8 mouse cellular contexts compared by ENCODE assay signal in genomic region chr2:154436076-154436457, GRCm38 (mm10). TPM values are rescaled to one million over a fixed set of nuclear protein-coding genes. Genes with fewer than 3 reads are reported as not detected.
DNase-seq lines count a peak whose midpoint lies in the region; ATAC-seq and TF ChIP-seq lines count a peak whose summit lies in the region.

No protein-coding gene starts in this region.

- H3K4me1 ChIP-seq in bone marrow, adult 2 months (ENCODE audit: control insufficient read depth, insufficient read depth, low read length): no peaks in the 10 kb centered on the region; the same call in none of the 2 replicates
- H3K4me1 ChIP-seq in embryonic facial prominence, embryonic 15.5 days: peaks cover 38% of the 10 kb centered on the region
- peaks cover 9% of the 10 kb centered on the region for H3K4me1 ChIP-seq in limb, embryonic 14.5 days (ENCODE audit: control insufficient read depth, insufficient read depth, low read length)
- H3K4me1 ChIP-seq in midbrain, postnatal 0 days (ENCODE audit: insufficient read depth, low read length): peaks cover 4% of the 10 kb centered on the region; the same call in 1 of the 2 replicates

- no peak overlapping the region for H3K9ac ChIP-seq in embryonic facial prominence, embryonic 15.5 days
- peak overlapping the region; percentile 89 for H3K9ac ChIP-seq in limb, embryonic 14.5 days (ENCODE audit: low read depth, low read length, severe bottlenecking)
- peak overlapping the region; percentile 93; the same call in 1 of the 2 replicates for H3K9ac ChIP-seq in midbrain, postnatal 0 days (replicated peaks; ENCODE audit: low read length, poor library complexity, severe bottlenecking)

- peak overlapping the region; percentile 56 for H3K4me3 ChIP-seq in bone marrow, adult 2 months (replicated peaks; ENCODE audit: control insufficient read depth, low read depth, low read length)
- peak overlapping the region; percentile 97 for H3K4me3 ChIP-seq in embryonic facial prominence, embryonic 15.5 days (replicated peaks)
- H3K4me3 ChIP-seq in limb, embryonic 14.5 days (replicated peaks; ENCODE audit: low read length): peak overlapping the region; percentile 65
- peak overlapping the region; percentile 89 for H3K4me3 ChIP-seq in midbrain, postnatal 0 days (ENCODE audit: low read depth, low read length)

- H3K27ac ChIP-seq in bone marrow, adult 2 months (ENCODE audit: control insufficient read depth, insufficient read depth, low read depth, low read length, poor library complexity): peak overlapping the region; percentile 54; the same call in 1 of the 2 replicates
- peak overlapping the region; percentile 95 for H3K27ac ChIP-seq in embryonic facial prominence, embryonic 15.5 days (replicated peaks)
- peak overlapping the region; percentile 93 for H3K27ac ChIP-seq in limb, embryonic 14.5 days (replicated peaks; ENCODE audit: low read depth, low read length)
- peak overlapping the region; percentile 87 for H3K27ac ChIP-seq in midbrain, postnatal 0 days (ENCODE audit: low read depth, low read length)

- H3K4me2 ChIP-seq in embryonic facial prominence, embryonic 15.5 days (replicated peaks): peak overlapping the region; percentile 47
- peak overlapping the region; percentile 58 for H3K4me2 ChIP-seq in limb, embryonic 14.5 days (replicated peaks; ENCODE audit: low read depth, low read length, severe bottlenecking)
- peak overlapping the region; percentile 61 for H3K4me2 ChIP-seq in midbrain, postnatal 0 days (ENCODE audit: low read depth, low read length, poor library complexity, severe bottlenecking)

- TF ChIP-seq CTCF in bone marrow, adult 2 months (IDR thresholded peaks at IDR 0.05; ENCODE audit: control insufficient read depth, insufficient read depth, low read length): no peak
- peak; percentile 40; the same call in 1 of the 2 replicates for TF ChIP-seq CTCF in midbrain, postnatal 0 days (IDR thresholded peaks at IDR 0.05)

- H3K36me3 ChIP-seq in embryonic facial prominence, embryonic 15.5 days: no peaks in the 10 kb centered on the region
- H3K36me3 ChIP-seq in limb, embryonic 14.5 days (ENCODE audit: control insufficient read depth, insufficient read depth, low read length): no peaks in the 10 kb centered on the region
- no peaks in the 10 kb centered on the region for H3K36me3 ChIP-seq in midbrain, postnatal 0 days (ENCODE audit: insufficient read depth, low read length)

- under 1% methylated on average over 41 of the region's 44 CpGs for WGBS in bone marrow, adult 2 months
- WGBS in embryonic facial prominence, embryonic 15.5 days: under 1% methylated on average over 44 of the region's 44 CpGs
- WGBS in limb, embryonic 14.5 days: under 1% methylated on average over 33 of the region's 44 CpGs
- WGBS in midbrain, postnatal 0 days: under 1% methylated on average over 27 of the region's 44 CpGs

- TF ChIP-seq POLR2A in bone marrow, adult 2 months (IDR thresholded peaks at IDR 0.05; ENCODE audit: borderline replicate concordance, control insufficient read depth, low read depth, low read length): peak; percentile 25; the same call in 1 of the 2 replicates
- 0 out of 2 replicates have a peak, but pooled peaks have one; percentile 18 for TF ChIP-seq POLR2A in limb, embryonic 14.5 days (IDR thresholded peaks at IDR 0.05; ENCODE audit: borderline replicate concordance, extremely low read depth, insufficient read depth, insufficient read length)

- H3K27me3 ChIP-seq in embryonic facial prominence, embryonic 15.5 days: no peaks in the 10 kb centered on the region
- no peaks in the 10 kb centered on the region for H3K27me3 ChIP-seq in limb, embryonic 14.5 days (ENCODE audit: control insufficient read depth, insufficient read depth, low read length)
- no peaks in the 10 kb centered on the region for H3K27me3 ChIP-seq in midbrain, postnatal 0 days (ENCODE audit: insufficient read depth, low read length)

- ATAC-seq in embryonic facial prominence, embryonic 15.5 days (ENCODE audit: insufficient number of reproducible peaks, low FRiP score, low TSS enrichment, low read depth): peak; percentile 99
- peak; percentile 100 for ATAC-seq in limb, embryonic 14.5 days (ENCODE audit: low FRiP score, low read depth)
- ATAC-seq in midbrain, postnatal 0 days (ENCODE audit: low FRiP score): peak; percentile 98

- H3K9me3 ChIP-seq in embryonic facial prominence, embryonic 15.5 days (replicated peaks): no peaks in the 10 kb centered on the region
- H3K9me3 ChIP-seq in limb, embryonic 14.5 days (ENCODE audit: control insufficient read depth, low read length): no peaks in the 10 kb centered on the region
- H3K9me3 ChIP-seq in midbrain, postnatal 0 days (ENCODE audit: low read length): no peaks in the 10 kb centered on the region

- DNase-seq in 416B (ENCODE audit: low read depth): peak; percentile 97
- peak; percentile 97 for DNase-seq in heart, adult 8-10 months (ENCODE audit: low spot score)
- DNase-seq in kidney, adult 9 months: peak; percentile 99
- peak; percentile 96 for DNase-seq in limb, embryonic 14.5 days (ENCODE audit: low spot score)
- DNase-seq in midbrain, postnatal 0 days (ENCODE audit: low spot score): peak; percentile 98
- DNase-seq in spleen, postnatal 14 days (ENCODE audit: low spot score in 2 of 2): peak; percentile 97 to 98

RNA-seq across cellular contexts. Expression of gene Cbfa2t2, which starts 0.2 kb away (rescaled TPM):
- polyA plus RNA-seq in bone marrow, adult 2 months (2011; ENCODE audit: insufficient read depth, insufficient read length, low replicate concordance, missing spikeins): 6.7 and 16.4 TPM in 2 replicates
- 40.9 and 43.6 TPM in 2 replicates for polyA plus RNA-seq in embryonic facial prominence, embryonic 15.5 days (2015; fragmentation: Nextera tagmentation; extraction: Ambion mirVana)
- 10 to 100 TPM; 11.6 to 22.2 (median 16.0) TPM for total RNA-seq in heart, adult 8-10 months (2022)
- polyA plus RNA-seq in limb, embryonic 14.5 days (2012; rRNA removed): 26.4 and 36.0 TPM in 2 replicates
- 35.7 and 40.0 TPM in 2 replicates for polyA plus RNA-seq in limb, embryonic 14.5 days (2014; fragmentation: Nextera tagmentation; extraction: Ambion mirVana)
- 53.2 and 57.8 TPM in 2 replicates for total RNA-seq in midbrain, postnatal 0 days (2014; rRNA removed)
- 30.0 and 31.3 TPM in 2 replicates for polyA plus RNA-seq in midbrain, postnatal 0 days (2015; fragmentation: Nextera tagmentation; extraction: Ambion mirVana)

RNA-seq across cellular contexts. Expression of gene Snta1, which starts 28.2 kb away (rescaled TPM):
- 3.3 and 3.6 TPM in 2 replicates for polyA plus RNA-seq in bone marrow, adult 2 months (2011; ENCODE audit: insufficient read depth, insufficient read length, low replicate concordance, missing spikeins)
- polyA plus RNA-seq in embryonic facial prominence, embryonic 15.5 days (2015; fragmentation: Nextera tagmentation; extraction: Ambion mirVana): 12.1 and 12.8 TPM in 2 replicates
- 10 to 100 TPM; 69.1 to 74.1 (median 72.8) TPM for total RNA-seq in heart, adult 8-10 months (2022)
- 11.0 and 14.9 TPM in 2 replicates for polyA plus RNA-seq in limb, embryonic 14.5 days (2012; rRNA removed)
- polyA plus RNA-seq in limb, embryonic 14.5 days (2014; fragmentation: Nextera tagmentation; extraction: Ambion mirVana): 5.0 and 5.2 TPM in 2 replicates
- total RNA-seq in midbrain, postnatal 0 days (2014; rRNA removed): 28.0 and 32.0 TPM in 2 replicates
- polyA plus RNA-seq in midbrain, postnatal 0 days (2015; fragmentation: Nextera tagmentation; extraction: Ambion mirVana): 15.4 and 15.8 TPM in 2 replicates

Comparison
In these comparisons a context has a peak if more than half of its experiments do, and no peak if none do; other contexts are left out.
1. Peak in every context shown above with its lines: DNase-seq, ATAC-seq, H3K4me3 ChIP-seq and H3K27ac ChIP-seq.